In genomic region chr5:136988420-136988819, GRCm38 (mm10) we compare ENCODE assay signal across 8 mouse cellular contexts. TPM values are rescaled to one million over a fixed set of nuclear protein-coding genes. Genes with fewer than 3 reads are reported as not detected.
A peak's percentile ranks its signal among the peaks of the same experiment; 100 is the strongest.
DNase-seq lines count a peak whose midpoint lies in the region; ATAC-seq and TF ChIP-seq lines count a peak whose summit lies in the region.

No protein-coding gene starts in this region.

- peak overlapping the region; percentile 93 for H3K4me2 ChIP-seq in forebrain, embryonic 14.5 days (ENCODE audit: low read length)

- peaks cover 37% of the 10 kb centered on the region for H3K4me1 ChIP-seq in G1E (ENCODE audit: insufficient read depth, low read depth, low read length)
- H3K4me1 ChIP-seq in forebrain, embryonic 14.5 days (ENCODE audit: control insufficient read depth, insufficient read depth, low read length) = peaks cover 8% of the 10 kb centered on the region

- no peaks in the 10 kb centered on the region for H3K9me3 ChIP-seq in G1E (replicated peaks)
- H3K9me3 ChIP-seq in forebrain, embryonic 14.5 days (replicated peaks; ENCODE audit: control insufficient read depth, low read length) = no peaks in the 10 kb centered on the region

- H3K4me3 ChIP-seq in G1E (ENCODE audit: low read depth, low read length) = peak overlapping the region; percentile 90
- H3K4me3 ChIP-seq in forebrain, embryonic 14.5 days (ENCODE audit: low read depth, low read length) = peak overlapping the region; percentile 87

- DNase-seq in heart, adult 11 months = peak; percentile 95
- DNase-seq in heart, adult 9 months (ENCODE audit: low spot score in 2 of 2) = no peak
- DNase-seq in G1E (ENCODE audit: low spot score) = peak; percentile 29
- peak; percentile 33 for DNase-seq in forebrain, embryonic 14.5 days (ENCODE audit: low spot score)
- DNase-seq in kidney, postnatal 10 days = peak; percentile 60
- DNase-seq in lung, postnatal 36 days = peak; percentile 55
- no peak for DNase-seq in yolk sac, embryonic 10.5 days (ENCODE audit: low spot score)

- TF ChIP-seq CTCF in G1E (IDR thresholded peaks at IDR 0.05; ENCODE audit: low read depth, low read length) = no peak

- peak overlapping the region; percentile 98 for H3K9ac ChIP-seq in forebrain, embryonic 14.5 days (ENCODE audit: low read length)

- no peak for ATAC-seq in G1E (ENCODE audit: extremely low read depth, insufficient number of reproducible peaks, low FRiP score, poor library complexity, severe bottlenecking)
- no peak for ATAC-seq in forebrain, embryonic 14.5 days
- no peak for ATAC-seq in erythroid progenitor cell, adult 5-6 weeks (replicated peaks; ENCODE audit: low FRiP score, poor library complexity, severe bottlenecking)

- no peak overlapping the region for H3K27ac ChIP-seq in forebrain, embryonic 14.5 days (ENCODE audit: low read depth, low read length)

- H3K36me3 ChIP-seq in G1E (replicated peaks) = peaks cover 77% of the 10 kb centered on the region
- H3K36me3 ChIP-seq in forebrain, embryonic 14.5 days (ENCODE audit: control insufficient read depth, insufficient read depth, low read length) = peaks cover 54% of the 10 kb centered on the region

- WGBS in forebrain, embryonic 14.5 days = 74% methylated on average over 4 of the region's 7 CpGs

- no peaks in the 10 kb centered on the region for H3K27me3 ChIP-seq in G1E (ENCODE audit: insufficient read depth, low read length)
- H3K27me3 ChIP-seq in forebrain, embryonic 14.5 days (replicated peaks; ENCODE audit: control insufficient read depth, insufficient read depth, low read length) = no peaks in the 10 kb centered on the region

RNA-seq across cellular contexts. Expression of gene Znhit1, which starts 0.6 kb away (rescaled TPM):
- 88.7 and 113 TPM in 2 replicates for total RNA-seq in G1E (2014; fragmentation: Nextera tagmentation)
- total RNA-seq in G1E (2017) = 35.5 and 43.4 TPM in 2 replicates
- 247 and 287 TPM in 2 replicates for polyA plus RNA-seq in G1E (2012)
- 125 and 136 TPM in 2 replicates for polyA plus RNA-seq in forebrain, embryonic 14.5 days (2014; fragmentation: Nextera tagmentation; extraction: Ambion mirVana)
- total RNA-seq in erythroid progenitor cell, adult 5-6 weeks (2015; ENCODE audit: low replicate concordance) = 40.7 and 52.3 TPM in 2 replicates
- 5.4 and 20.0 TPM in 2 replicates for total RNA-seq in erythroid progenitor cell, adult 5-6 weeks (2017; ENCODE audit: low replicate concordance)

RNA-seq across cellular contexts. Expression of gene Plod3, which starts 1.6 kb away (rescaled TPM):
- total RNA-seq in G1E (2014; fragmentation: Nextera tagmentation) (21.4 and 39.8 TPM in 2 replicates), G1E (2017) (19.7 and 20.7 TPM in 2 replicates)
- 33.1 and 33.9 TPM in 2 replicates for polyA plus RNA-seq in G1E (2012)
- 21.7 and 22.2 TPM in 2 replicates for polyA plus RNA-seq in forebrain, embryonic 14.5 days (2014; fragmentation: Nextera tagmentation; extraction: Ambion mirVana)
- 9.7 and 10.1 TPM in 2 replicates for total RNA-seq in erythroid progenitor cell, adult 5-6 weeks (2015; ENCODE audit: low replicate concordance)
- 6.0 and 12.1 TPM in 2 replicates for total RNA-seq in erythroid progenitor cell, adult 5-6 weeks (2017; ENCODE audit: low replicate concordance)

RNA-seq across cellular contexts. Expression of gene Cldn15, which starts 22.0 kb away (rescaled TPM):
- 1.6 TPM in 1 of 2 replicates, not detected in the other for total RNA-seq in G1E (2014; fragmentation: Nextera tagmentation)
- 0.05 TPM in 1 of 2 replicates, not detected in the other for total RNA-seq in G1E (2017)
- 0.08 and 0.13 TPM in 2 replicates for polyA plus RNA-seq in G1E (2012)
- 0.11 TPM in 1 of 2 replicates, not detected in the other for polyA plus RNA-seq in forebrain, embryonic 14.5 days (2014; fragmentation: Nextera tagmentation; extraction: Ambion mirVana)
- total RNA-seq in erythroid progenitor cell, adult 5-6 weeks (2015; ENCODE audit: low replicate concordance) = 8.3 and 13.0 TPM in 2 replicates
- 4.2 and 4.5 TPM in 2 replicates for total RNA-seq in erythroid progenitor cell, adult 5-6 weeks (2017; ENCODE audit: low replicate concordance)

RNA-seq across cellular contexts. Expression of gene Fis1, which starts 35.3 kb away (rescaled TPM):
- total RNA-seq in G1E (2014; fragmentation: Nextera tagmentation) (143 and 157 TPM in 2 replicates), G1E (2017) (152 and 170 TPM in 2 replicates)
- polyA plus RNA-seq in G1E (2012) = 439 and 593 TPM in 2 replicates
- polyA plus RNA-seq in forebrain, embryonic 14.5 days (2014; fragmentation: Nextera tagmentation; extraction: Ambion mirVana) = 432 and 495 TPM in 2 replicates
- total RNA-seq in erythroid progenitor cell, adult 5-6 weeks (2015; ENCODE audit: low replicate concordance) = 149 and 151 TPM in 2 replicates
- 75.7 and 75.9 TPM in 2 replicates for total RNA-seq in erythroid progenitor cell, adult 5-6 weeks (2017; ENCODE audit: low replicate concordance)

RNA-seq across cellular contexts. Expression of gene Vgf, which starts 37.8 kb away (rescaled TPM):
- not detected in 2 replicates for total RNA-seq in G1E (2014; fragmentation: Nextera tagmentation)
- total RNA-seq in G1E (2017) = 0.06 and 0.11 TPM in 2 replicates
- 0.56 and 0.59 TPM in 2 replicates for polyA plus RNA-seq in G1E (2012)
- polyA plus RNA-seq in forebrain, embryonic 14.5 days (2014; fragmentation: Nextera tagmentation; extraction: Ambion mirVana) = 2.7 and 3.8 TPM in 2 replicates
- not detected in 2 replicates for total RNA-seq in erythroid progenitor cell, adult 5-6 weeks (2015; ENCODE audit: low replicate concordance)
- total RNA-seq in erythroid progenitor cell, adult 5-6 weeks (2017; ENCODE audit: low replicate concordance) = not detected in 2 replicates

Comparison
In these comparisons a context has a peak if more than half of its experiments do, and no peak if none do; other contexts are left out.
1. DNase-seq: peak in heart, adult 11 months (single experiment), G1E (single experiment), forebrain, embryonic 14.5 days (single experiment), kidney, postnatal 10 days (single experiment) and lung, postnatal 36 days (single experiment); none in heart, adult 9 months (0 of 2) and yolk sac, embryonic 10.5 days (single experiment).